Mouse (Mus musculus): ENCODE measurements at regions not wholly inside any gene's neighbourhood (a gene's known extent, or its start where the extent isn't known, plus 50 kb on each side); places are given as distances from the start of the nearest gene placed in this dataset.

- no peak for DNase-seq (ENCODE audit: low read depth, low spot score)
These were observed 280.7 kb upstream of the Htr2a start for GRCm38 (mm10) chr14:74359663-74360552.

GRCm38 (mm10) chr14:74384481-74384880 is 256.2 kb upstream of the Htr2a start:
- no peak for DNase-seq (ENCODE audit: low read depth, low spot score)

- DNase-seq (ENCODE audit: low read depth, low spot score): no peak
These were observed 248.2 kb upstream of the Htr2a start for GRCm38 (mm10) chr14:74392419-74392818.

- no peak for DNase-seq (ENCODE audit: low read depth, low spot score)
These were observed 243.4 kb upstream of the Htr2a start for GRCm38 (mm10) chr14:74397202-74397601.

GRCm38 (mm10) chr14:74409441-74409840 is 231.2 kb upstream of the Htr2a start:
- no peak for DNase-seq (ENCODE audit: low read depth, low spot score)

- peak; percentile 39 for DNase-seq (ENCODE audit: low read depth, low spot score)
These were observed 212.4 kb upstream of the Htr2a start for GRCm38 (mm10) chr14:74428226-74428625.

- no peak for DNase-seq (ENCODE audit: low read depth, low spot score)
These were observed 176.5 kb upstream of the Htr2a start for GRCm38 (mm10) chr14:74464027-74464682.

- DNase-seq (ENCODE audit: low read depth, low spot score): no peak
These were observed 145.1 kb upstream of the Htr2a start for GRCm38 (mm10) chr14:74495504-74495903.

GRCm38 (mm10) chr14:74511521-74511920 is 129.1 kb upstream of the Htr2a start:
- no peak for DNase-seq (ENCODE audit: low read depth, low spot score)

- DNase-seq (ENCODE audit: low read depth, low spot score): no peak
These were observed 124.2 kb upstream of the Htr2a start for GRCm38 (mm10) chr14:74516451-74516850.

- no peak for DNase-seq (ENCODE audit: low read depth, low spot score)
These were observed 121.1 kb upstream of the Htr2a start for GRCm38 (mm10) chr14:74519531-74519930.

GRCm38 (mm10) chr14:74521669-74522068 is 119.0 kb upstream of the Htr2a start:
- no peak for DNase-seq (ENCODE audit: low read depth, low spot score)

- no peak for DNase-seq (ENCODE audit: low read depth, low spot score)
These were observed 113.4 kb upstream of the Htr2a start for GRCm38 (mm10) chr14:74527246-74527645.

- no peak for DNase-seq (ENCODE audit: low read depth, low spot score)
These were observed 111.2 kb upstream of the Htr2a start for GRCm38 (mm10) chr14:74529368-74529951.

- DNase-seq (ENCODE audit: low read depth, low spot score): no peak
These were observed 102.5 kb upstream of the Htr2a start for GRCm38 (mm10) chr14:74538187-74538586.

- DNase-seq (ENCODE audit: low read depth, low spot score): no peak
These were observed 96.6 kb upstream of the Htr2a start for GRCm38 (mm10) chr14:74544028-74544427.

- no peak for DNase-seq (ENCODE audit: low read depth, low spot score)
These were observed 89.5 kb upstream of the Htr2a start for GRCm38 (mm10) chr14:74551091-74551490.

- DNase-seq (ENCODE audit: low read depth, low spot score): peak; percentile 21
These were observed 87.0 kb upstream of the Htr2a start for GRCm38 (mm10) chr14:74553636-74554035.

GRCm38 (mm10) chr14:74558359-74558758 is 82.3 kb upstream of the Htr2a start:
- DNase-seq (ENCODE audit: low read depth, low spot score): no peak

All from skeletal muscle tissue, adult 2 months (tissue).